Mouse (Mus musculus): Measurements from ENCODE around the gene Strbp. TPM values are rescaled to one million over a fixed set of nuclear protein-coding genes. Genes with fewer than 3 reads are reported as not detected.
A peak's percentile ranks its signal among the peaks of the same experiment; 100 is the strongest.

Strbp gene
- polyA plus RNA-seq, 1 experiment from 2014 or later = 37.2 TPM

GRCm38 (mm10) chr2:37442611-37443591 is 260.8 kb downstream of the Strbp start, which contains the start of the genes Zbtb26, Zbtb6 and Rabgap1:
TSS of gene Zbtb26 (minus strand) at chr2:37443135.
TSS of gene Zbtb6 (minus strand) at chr2:37443171.
TSS of gene Rabgap1 (plus strand) at chr2:37443279.
- peak within 1 kb of the TSS; percentile 90 for H3K27ac ChIP-seq (ENCODE audit: low read depth, low read length)
- H3K9me3 ChIP-seq (ENCODE audit: control insufficient read depth, low read length) = no peaks in the 10 kb centered on the region
- H3K36me3 ChIP-seq (ENCODE audit: control insufficient read depth, insufficient read depth, low read length) = no peaks in the 10 kb centered on the region
- peak within 1 kb of the TSS; percentile 70 for H3K4me2 ChIP-seq
- H3K9ac ChIP-seq (ENCODE audit: low read depth, low read length) = peak within 1 kb of the TSS; percentile 91
- WGBS = under 1% methylated on average over 51 of the region's 51 CpGs
- peak within 1 kb of the TSS; percentile 83 for H3K4me3 ChIP-seq (ENCODE audit: low read depth, low read length)
- DNase-seq (ENCODE audit: low spot score) (peak; percentile 95), ATAC-seq (replicated peaks; ENCODE audit: low FRiP score) (peak; percentile 98)
- H3K27me3 ChIP-seq (replicated peaks; ENCODE audit: control insufficient read depth, insufficient read depth, low read length) = no peaks in the 10 kb centered on the region
- H3K4me1 ChIP-seq (replicated peaks; ENCODE audit: control insufficient read depth, insufficient read depth, low read length) = peaks cover 14% of the 10 kb centered on the region

Small RNA genes lying within 50 kb of the gene (microRNA-seq; reads per million reads assigned to microRNA genes)
- gene Mir5128 (ENCODE audit: borderline number of aligned reads) = 3.5 reads per million, percentile 4 among the genes with 10 or more reads in this experiment

Other genes with a start within 250 kb of the Strbp start
- 0.25 and 0.51 TPM in 2 replicates for gene Gpr21, start 187.5 kb downstream of the Strbp start, polyA plus RNA-seq (2014; fragmentation: Nextera tagmentation; extraction: Ambion mirVana)
- 4.8 and 5.0 TPM in 2 replicates for gene Crb2, start 72.4 kb upstream of the Strbp start, polyA plus RNA-seq (2014; fragmentation: Nextera tagmentation; extraction: Ambion mirVana)

Data from liver, embryonic 11.5 days (tissue).